Mouse (Mus musculus): Measurements from ENCODE around the gene Stim1.

The Stim1 gene

GRCm38 (mm10) chr7:102267601-102268394 is at the start of gene Stim1:
Gene Stim1 (plus strand): TSS chr7:102267806.
- DNase-seq: peak; percentile 68

- DNase-seq: no peak
These were observed 45.7 kb upstream of the Stim1 start for GRCm38 (mm10) chr7:102221899-102222298.

GRCm38 (mm10) chr7:102222336-102222735 is 45.3 kb upstream of the Stim1 start:
- DNase-seq: peak; percentile 78

DNA sequence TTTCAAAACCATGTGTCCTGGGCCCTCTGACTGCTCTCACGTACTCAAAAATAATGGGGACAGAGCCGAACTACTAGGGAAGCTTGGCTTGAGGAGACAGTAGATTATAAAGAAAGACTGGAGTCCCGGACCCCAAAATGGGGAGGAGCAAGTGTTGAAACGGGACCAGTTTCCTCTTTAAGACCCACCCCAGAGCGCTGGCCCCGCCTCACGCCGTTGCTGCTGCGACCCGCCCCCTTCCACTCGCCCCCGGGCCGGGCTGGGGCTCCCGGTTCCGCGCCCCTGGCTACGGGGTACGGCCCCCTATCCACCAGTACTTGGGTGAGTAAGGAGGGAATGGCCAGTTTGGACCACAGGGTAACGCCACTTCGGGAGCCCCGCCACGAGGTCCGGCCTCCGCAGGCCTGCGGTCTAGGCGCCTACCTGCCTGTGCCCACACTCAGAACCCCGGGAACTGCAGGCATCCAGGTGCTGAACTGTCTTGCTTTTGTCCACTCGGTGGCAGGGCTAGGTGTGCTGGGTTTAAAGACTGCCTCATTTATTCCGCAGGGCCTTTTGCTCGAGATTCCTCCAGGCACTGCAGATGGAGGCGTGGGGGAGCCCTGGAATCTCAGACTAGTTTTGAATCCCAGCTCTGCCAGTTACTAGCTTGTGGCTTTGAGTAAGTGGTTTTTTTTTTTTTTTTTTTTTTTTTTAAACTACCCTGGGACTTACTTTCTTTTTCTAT is 44.6 kb upstream of the Stim1 start:
- peak; percentile 88 for DNase-seq

- peak; percentile 67 for DNase-seq
These were observed 43.5 kb upstream of the Stim1 start for GRCm38 (mm10) chr7:102223883-102224738.

DNA sequence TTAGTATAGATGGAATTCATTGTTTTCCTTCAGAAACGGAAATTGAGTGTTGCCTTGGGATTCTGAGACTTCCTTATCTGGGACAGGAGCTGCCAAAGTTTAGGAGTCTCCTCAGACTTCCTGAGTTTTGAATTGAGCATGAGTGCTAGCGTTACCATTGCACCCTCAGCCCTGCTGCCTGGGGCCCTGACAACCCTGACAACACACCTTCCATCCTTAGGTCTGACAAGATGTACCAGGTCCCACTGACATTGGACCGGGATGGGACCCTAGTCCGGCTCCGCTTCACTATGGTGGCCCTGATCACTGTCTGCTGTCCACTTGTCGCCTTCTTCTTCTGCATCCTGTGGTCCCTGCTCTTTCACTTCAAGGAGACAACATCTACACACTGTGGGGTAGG is 41.6 kb upstream of the Stim1 start:
- DNase-seq: no peak

DNA sequence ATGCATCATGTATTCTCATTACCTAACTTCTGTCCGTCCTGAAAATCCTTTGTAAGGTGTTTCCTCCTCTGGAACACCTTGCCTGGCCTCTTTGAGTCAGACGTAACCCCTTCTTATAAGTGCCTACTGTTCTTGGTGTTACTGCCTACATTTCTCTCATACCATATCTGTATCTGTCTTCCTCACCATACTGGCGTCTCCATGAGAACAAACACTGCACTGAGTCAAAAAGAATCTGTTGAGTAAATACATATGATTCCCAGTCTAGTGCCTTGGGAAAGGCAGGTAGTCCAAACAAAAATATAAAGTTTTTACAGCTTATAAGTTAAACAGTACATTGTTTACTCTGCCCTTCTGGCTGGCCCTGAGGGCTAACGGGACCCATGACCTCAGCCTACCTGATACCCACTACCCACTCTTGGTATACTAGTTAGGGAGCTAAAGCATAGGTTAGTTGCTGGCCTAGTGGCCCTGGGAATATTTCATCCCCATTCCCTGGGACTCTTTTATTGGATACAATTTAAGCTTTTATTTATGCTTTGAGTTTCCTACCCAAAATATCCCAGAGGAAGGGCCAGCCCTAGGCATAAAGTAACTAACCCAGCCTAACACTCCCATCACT is 39.4 kb upstream of the Stim1 start:
- no peak for DNase-seq

DNA sequence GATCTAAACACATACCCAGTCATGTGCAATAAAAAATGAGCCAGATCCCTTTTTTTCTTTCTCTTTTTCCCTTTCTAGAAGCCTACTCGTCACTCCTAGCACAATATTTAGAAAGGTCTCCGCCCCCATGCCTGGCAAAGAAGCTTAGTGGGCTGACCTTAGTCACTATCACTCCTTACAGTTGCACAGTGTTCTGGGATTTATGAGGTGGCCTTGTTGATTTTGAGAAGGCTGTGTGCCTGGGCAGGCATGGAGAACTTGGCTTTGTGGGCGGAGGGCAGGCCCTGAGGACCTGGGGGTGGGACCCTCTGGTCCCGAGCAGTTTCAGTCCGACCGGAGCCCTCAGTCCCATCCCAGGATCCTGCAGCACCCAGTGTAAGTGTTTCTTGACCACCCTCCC is 37.8 kb upstream of the Stim1 start:
- DNase-seq: peak; percentile 66

- no peak for DNase-seq
These were observed 34.5 kb upstream of the Stim1 start for GRCm38 (mm10) chr7:102233059-102233458.

- no peak for DNase-seq
These were observed 28.8 kb upstream of the Stim1 start for GRCm38 (mm10) chr7:102238686-102239286.

DNA sequence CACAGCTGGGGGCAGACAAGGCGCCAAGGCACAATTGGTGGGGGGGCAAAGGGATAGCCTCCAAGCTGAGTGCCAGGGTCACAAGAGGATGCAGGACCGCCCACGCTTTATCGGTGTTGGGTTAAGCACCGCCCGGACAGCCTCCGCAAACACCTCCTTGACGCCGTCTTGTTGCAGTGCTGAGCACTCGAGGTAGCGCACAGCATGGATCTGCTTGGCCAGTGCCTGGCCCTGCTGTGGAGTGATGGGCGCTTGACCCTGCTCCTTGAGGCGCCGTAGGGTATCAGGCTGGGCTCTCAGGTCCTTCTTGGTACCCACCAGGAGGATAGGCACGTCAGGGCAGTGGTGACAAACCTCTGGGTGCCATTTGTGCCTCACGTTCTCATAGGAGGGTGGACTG is 28.0 kb upstream of the Stim1 start:
- DNase-seq: no peak

DNA sequence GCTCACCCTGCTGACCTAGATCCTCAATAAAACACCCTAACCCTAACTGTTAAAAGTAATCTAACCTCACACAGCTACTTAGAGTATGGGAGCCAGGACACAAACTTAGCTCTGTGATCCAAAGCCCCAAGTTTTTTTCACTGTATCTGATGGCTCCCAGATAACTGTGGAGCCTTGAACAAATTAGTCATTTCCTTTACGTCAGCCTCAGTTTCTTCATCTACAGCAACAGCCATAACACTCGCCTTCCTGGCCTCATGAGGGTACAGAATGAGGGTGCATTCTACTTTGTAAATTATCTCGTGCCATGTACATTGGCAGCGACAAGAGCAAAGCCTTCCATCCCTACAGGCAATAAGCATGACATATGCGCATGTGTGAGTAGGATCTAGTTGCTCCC is 25.2 kb upstream of the Stim1 start:
- DNase-seq: peak; percentile 30

- no peak for DNase-seq
These were observed 24.7 kb upstream of the Stim1 start for GRCm38 (mm10) chr7:102242917-102243316.

DNA sequence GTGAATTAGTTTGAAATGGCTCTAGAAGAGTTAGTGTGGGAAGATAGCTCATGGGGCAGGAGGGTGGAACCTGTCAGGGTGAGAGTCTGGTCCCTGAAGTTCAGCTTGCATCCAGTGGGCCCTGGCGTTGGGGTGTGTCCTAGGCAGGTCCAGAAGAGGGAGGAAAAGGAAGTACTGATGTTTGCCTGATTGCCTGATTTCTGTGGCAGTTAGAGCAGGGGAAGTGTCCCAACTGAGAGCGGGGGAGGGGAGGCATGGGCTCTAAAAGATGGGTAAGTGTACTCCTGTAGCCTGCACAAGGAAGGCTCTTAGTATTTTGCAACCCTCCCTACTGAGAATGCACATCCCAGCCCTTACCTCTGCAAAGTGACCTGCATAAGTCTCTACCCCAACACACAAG is 23.7 kb upstream of the Stim1 start:
- peak; percentile 83 for DNase-seq

DNA sequence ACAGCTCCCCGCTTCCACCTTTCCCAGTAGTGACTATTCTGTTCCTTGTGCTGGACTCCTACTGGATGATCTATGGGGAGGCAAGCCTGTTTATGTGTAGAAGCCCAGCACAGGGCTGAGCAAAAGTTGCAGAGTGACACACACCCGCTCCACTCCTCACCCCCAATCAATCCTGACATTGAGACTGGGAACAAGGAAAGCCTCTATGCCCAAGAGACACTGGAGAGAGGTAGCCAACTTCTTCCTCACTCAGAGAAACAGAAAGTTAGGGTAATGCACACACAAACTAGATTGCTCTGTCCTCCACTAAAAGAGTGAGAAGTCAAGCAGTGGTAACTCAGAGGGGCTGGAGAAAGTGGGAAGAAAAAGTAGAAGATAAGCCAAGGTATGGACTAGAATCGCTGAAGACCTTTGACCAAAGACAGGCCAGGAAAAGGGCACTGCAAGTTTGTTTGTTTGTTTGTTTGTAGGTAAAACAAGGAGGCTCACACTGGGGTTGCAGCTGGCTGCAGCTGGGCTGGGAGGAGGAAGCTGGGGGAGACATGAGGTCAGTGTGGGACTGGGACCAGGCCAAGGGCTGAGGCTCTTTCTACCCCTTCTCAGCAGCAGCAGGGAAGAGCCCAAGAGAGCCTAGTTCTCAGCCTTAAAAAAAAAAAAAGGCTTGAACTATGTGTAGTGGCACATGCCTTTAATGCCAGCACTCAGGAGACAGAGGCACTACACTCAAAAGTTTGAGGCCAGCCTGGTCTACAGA is 22.6 kb upstream of the Stim1 start:
- peak; percentile 58 for DNase-seq

GRCm38 (mm10) chr7:102245775-102246174 is 21.8 kb upstream of the Stim1 start:
- DNase-seq: peak; percentile 75

- no peak for DNase-seq
These were observed 21.3 kb upstream of the Stim1 start for GRCm38 (mm10) chr7:102246265-102246664.

- peak; percentile 64 for DNase-seq
These were observed 20.4 kb upstream of the Stim1 start for GRCm38 (mm10) chr7:102246956-102247797.

- peak; percentile 50 for DNase-seq
These were observed 18.8 kb upstream of the Stim1 start for GRCm38 (mm10) chr7:102248691-102249404.

DNA sequence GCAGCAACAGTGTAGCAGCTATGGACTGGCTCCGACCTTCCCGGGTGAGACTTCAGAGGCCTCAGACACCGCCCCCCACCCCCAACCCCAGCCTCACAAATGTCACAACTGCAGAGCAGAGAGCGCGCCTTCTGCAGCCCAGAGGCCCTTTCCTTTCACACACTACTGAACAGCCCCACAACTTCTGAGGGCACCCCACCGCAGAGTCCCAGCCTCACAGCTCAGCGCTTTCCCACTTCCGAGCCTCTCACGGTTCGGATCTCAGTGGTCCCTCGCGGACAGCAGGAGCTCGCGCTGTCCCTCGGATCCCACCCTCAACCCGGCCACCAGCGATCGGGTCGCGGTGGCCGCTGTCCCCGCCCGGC is 18.1 kb upstream of the Stim1 start:
- peak; percentile 51 for DNase-seq

Data from lung, postnatal 36 days (tissue).